Mouse (Mus musculus) E14TG2a.4 (cell line): ENCODE data around the gene Nubp2.
A peak's percentile ranks its signal among the peaks of the same experiment; 100 is the strongest.

Experiments used
- H3K27me3 ChIP-seq: 2 replicates; pipeline ENCODE4 v1.6.1; 2014; ENCODE audit warnings: low read length, control low read depth; ENCODE audit not compliant: insufficient read depth
- H3K36me3 ChIP-seq: 2 replicates; pipeline ENCODE4 v1.6.1; 2014; ENCODE audit warnings: low read length, control low read depth; ENCODE audit not compliant: insufficient read depth
- H3K4me1 ChIP-seq: replicated peaks from 2 replicates; pipeline ENCODE4 v1.6.1; 2014; ENCODE audit warnings: low read depth, low read length, control low read depth
- H3K4me3 ChIP-seq: replicated peaks from 2 replicates; pipeline ENCODE4 v1.5.1; 2014; ENCODE audit warnings: mild to moderate bottlenecking, low read length
- H3K9me3 ChIP-seq: 2 replicates; pipeline ENCODE4 v1.6.1; 2014; ENCODE audit warnings: low read length, control low read depth
- CTCF ChIP-seq: conservative IDR thresholded peaks from 2 replicates; pipeline ENCODE4 v1.5.1; 2014; ENCODE audit warnings: low read length
- NANOG ChIP-seq: IDR thresholded peaks from 2 replicates; pipeline ENCODE4 v1.6.1; 2014; ENCODE audit warnings: borderline replicate concordance, low read length, mixed read lengths
- POU5F1 ChIP-seq: IDR thresholded peaks from 2 replicates; pipeline ENCODE4 v1.6.1; 2014; ENCODE audit warnings: low read length, borderline replicate concordance

Gene Nubp2

GRCm38 (mm10) chr17:24848600-24849031 is 37.5 kb downstream of the Nubp2 start:
- H3K4me1 ChIP-seq, result peaks cover 36% of the 10 kb centered on the region
- H3K9me3 ChIP-seq, result no peaks in the 10 kb centered on the region
- peaks cover 18% of the 10 kb centered on the region for H3K36me3 ChIP-seq
- TF ChIP-seq CTCF (no peak), POU5F1 (no peak), NANOG (no peak)
- H3K4me3 ChIP-seq, result peak overlapping the region; percentile 98
- H3K27me3 ChIP-seq, result peaks cover 13% of the 10 kb centered on the region

- TF ChIP-seq CTCF, result no peak
- TF ChIP-seq POU5F1, result no peak
- no peak for TF ChIP-seq NANOG
- H3K27me3 ChIP-seq, result peaks cover 13% of the 10 kb centered on the region
Measured at GRCm38 (mm10) chr17:24847386-24847785, 38.8 kb downstream of the Nubp2 start.

GRCm38 (mm10) chr17:24844525-24844924 is 41.6 kb downstream of the Nubp2 start:
- no peak for TF ChIP-seq NANOG
- TF ChIP-seq POU5F1, result no peak
- no peak for TF ChIP-seq CTCF
- Histone ChIP-seq H3K4me3 (no peak overlapping the region), H3K4me1 (peaks cover 26% of the 10 kb centered on the region), H3K36me3 (peaks cover 8% of the 10 kb centered on the region; the same call in 1 of the 2 replicates), H3K9me3 (no peaks in the 10 kb centered on the region), H3K27me3 (peaks cover 4% of the 10 kb centered on the region; the same call in 1 of the 2 replicates)

More at GRCm38 (mm10) chr17:24847386-24847785, 38.8 kb downstream of the Nubp2 start:
- Histone ChIP-seq H3K9me3 (no peaks in the 10 kb centered on the region), H3K4me3 (no peak overlapping the region), H3K4me1 (peaks cover 36% of the 10 kb centered on the region), H3K36me3 (peaks cover 8% of the 10 kb centered on the region)

GRCm38 (mm10) chr17:24842631-24843030 is 43.5 kb downstream of the Nubp2 start:
- no peaks in the 10 kb centered on the region for H3K9me3 ChIP-seq
- peaks cover 4% of the 10 kb centered on the region; the same call in 1 of the 2 replicates for H3K27me3 ChIP-seq
- TF ChIP-seq CTCF (no peak), POU5F1 (no peak), NANOG (no peak)
- H3K4me3 ChIP-seq, result no peak overlapping the region
- peaks cover 8% of the 10 kb centered on the region; the same call in 1 of the 2 replicates for H3K36me3 ChIP-seq
- peaks cover 15% of the 10 kb centered on the region for H3K4me1 ChIP-seq

DNA sequence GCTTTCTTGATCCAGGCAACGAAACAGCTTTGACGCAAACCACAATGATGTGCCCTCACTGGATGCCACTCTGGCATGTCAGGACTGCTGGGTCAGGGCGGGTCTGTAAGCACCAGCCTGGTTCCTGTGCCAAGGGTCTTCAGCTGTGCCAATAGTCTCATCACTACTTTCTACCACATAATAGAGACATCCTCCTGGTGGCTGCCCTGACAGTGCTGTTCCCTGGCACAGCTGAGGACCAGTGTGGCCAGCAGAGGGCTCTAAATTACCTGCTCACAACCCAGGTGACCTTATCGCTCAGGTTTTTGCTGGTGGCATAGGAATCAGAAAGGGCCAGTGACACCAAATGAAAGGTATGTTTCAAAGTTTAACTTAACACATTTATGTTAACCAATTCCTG is 45.0 kb downstream of the Nubp2 start:
- TF ChIP-seq POU5F1 (no peak), CTCF (0 out of 2 replicates have a peak, but pooled peaks have one; percentile 5)
- H3K9me3 ChIP-seq, result no peaks in the 10 kb centered on the region

DNA sequence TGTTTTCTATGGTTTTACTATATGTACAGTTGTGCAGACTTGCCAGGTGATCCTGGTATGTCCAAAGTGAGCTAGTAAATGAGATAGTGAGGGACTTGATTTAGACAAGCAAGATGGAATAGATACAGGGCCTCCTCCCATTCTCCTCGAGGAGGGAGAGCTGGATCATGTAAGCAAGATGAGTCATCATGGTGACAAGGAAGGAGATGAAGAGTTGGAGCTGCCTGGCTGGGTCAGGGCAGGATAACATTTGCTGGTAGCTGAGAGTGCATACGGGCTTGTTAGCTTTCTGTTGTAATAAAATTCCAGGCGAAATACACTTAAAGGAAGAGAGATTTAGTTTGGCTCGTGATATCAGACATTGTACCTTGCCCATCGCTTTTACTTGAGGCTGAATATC is 45.8 kb downstream of the Nubp2 start:
- peaks cover 14% of the 10 kb centered on the region for H3K4me1 ChIP-seq
- no peak overlapping the region for H3K4me3 ChIP-seq
- no peaks in the 10 kb centered on the region for H3K36me3 ChIP-seq
- H3K9me3 ChIP-seq, result no peaks in the 10 kb centered on the region
- no peak for TF ChIP-seq NANOG
- TF ChIP-seq CTCF, result no peak
- TF ChIP-seq POU5F1, result no peak
- peaks cover 4% of the 10 kb centered on the region; the same call in 1 of the 2 replicates for H3K27me3 ChIP-seq

More for the DNA sequence above, 45.0 kb downstream of the Nubp2 start:
- Histone ChIP-seq H3K4me1 (peaks cover 15% of the 10 kb centered on the region), H3K4me3 (no peak overlapping the region), H3K27me3 (peaks cover 4% of the 10 kb centered on the region; the same call in 1 of the 2 replicates), H3K36me3 (no peaks in the 10 kb centered on the region)

- H3K27me3 ChIP-seq, result peaks cover 4% of the 10 kb centered on the region; the same call in 1 of the 2 replicates
- H3K36me3 ChIP-seq, result no peaks in the 10 kb centered on the region
- H3K9me3 ChIP-seq, result no peaks in the 10 kb centered on the region
- no peak within 1 kb of the TSS for H3K4me3 ChIP-seq
- TF ChIP-seq CTCF (no peak), POU5F1 (no peak), NANOG (no peak)
- peaks cover 9% of the 10 kb centered on the region for H3K4me1 ChIP-seq
Measured at GRCm38 (mm10) chr17:24839842-24840241, 46.3 kb downstream of the Nubp2 start, which contains the start of gene Hagh. Gene Hagh, plus strand, starts transcription at chr17:24840143.
